Mouse (Mus musculus) lung, postnatal 10 days (tissue): Measurements from ENCODE around the gene Adprm.
A peak's percentile ranks its signal among the peaks of the same experiment; 100 is the strongest.
"Not testable (repeated sequence)": the region's sequence is repeated elsewhere in the genome, so short reads cannot be mapped to it uniquely, and the experiment has no call there.

Source experiments
- DNase-seq: peaks from one replicate; pipeline ENCODE4 v3.0.0; 2021

Adprm gene

DNA sequence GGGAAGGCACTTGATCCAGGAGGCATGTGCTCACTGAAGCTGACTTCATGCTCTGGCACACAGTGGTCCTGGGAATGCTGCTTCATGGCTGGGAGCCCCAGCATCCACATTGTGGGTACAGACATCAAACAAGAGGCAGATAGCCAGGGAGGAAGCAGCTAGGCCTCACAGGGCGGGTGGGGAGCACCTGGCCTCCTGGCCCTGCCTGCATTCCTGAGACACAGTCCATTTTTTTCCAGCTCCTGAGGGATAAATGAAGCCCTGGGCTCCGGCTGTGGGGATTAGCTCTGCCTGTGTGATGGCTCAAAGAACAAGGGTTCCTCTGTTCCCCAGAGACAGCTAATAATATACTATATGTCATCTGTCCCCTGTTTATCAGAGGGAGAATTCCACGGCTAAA is 22.6 kb upstream of the Adprm start:
- no peak for DNase-seq

DNA sequence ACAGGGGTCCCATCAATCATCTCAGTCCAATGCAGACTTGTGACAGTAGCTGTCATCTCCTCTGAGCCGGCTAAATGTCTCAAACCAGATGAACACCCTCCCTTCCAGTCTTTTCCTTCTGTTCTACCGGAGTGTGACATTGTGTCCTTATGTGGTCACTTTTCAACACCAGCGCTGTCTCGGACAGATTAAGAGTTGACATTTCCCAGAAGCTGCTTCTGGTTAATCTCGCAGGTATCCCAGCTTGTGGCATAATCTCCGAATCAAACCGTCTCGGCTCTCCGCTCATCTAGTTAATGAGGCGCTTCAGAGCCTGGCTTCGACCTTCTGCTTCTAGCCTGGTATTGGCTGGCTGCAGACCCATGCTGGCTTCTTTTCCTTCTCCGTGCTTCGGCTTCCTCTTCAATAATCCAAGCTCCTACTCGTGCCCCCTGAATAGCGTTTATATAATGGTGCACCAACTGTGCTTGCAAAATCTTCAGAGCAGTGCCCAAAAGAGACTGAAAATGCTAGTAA is 20.3 kb upstream of the Adprm start:
- DNase-seq = no peak

DNA sequence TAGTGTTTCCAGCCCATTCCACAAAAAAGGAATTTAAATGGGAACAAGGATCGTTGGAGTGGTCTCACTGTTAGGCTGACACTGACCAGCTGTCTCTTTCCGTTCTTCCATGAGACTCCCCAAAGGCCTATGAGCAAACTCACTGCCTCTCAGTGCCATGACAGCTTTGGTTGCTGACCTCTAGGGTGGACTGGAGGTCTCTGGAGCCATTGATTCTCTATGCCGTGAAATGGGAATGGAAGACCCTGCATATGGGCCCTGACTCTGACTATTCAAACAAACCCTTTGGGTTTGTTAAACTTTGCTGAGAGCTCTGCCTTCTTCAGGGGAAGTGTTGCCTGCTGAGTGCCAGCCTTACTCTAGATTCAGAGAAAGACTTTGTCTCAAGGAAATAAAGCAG is 15.3 kb upstream of the Adprm start:
- DNase-seq = no peak

DNA sequence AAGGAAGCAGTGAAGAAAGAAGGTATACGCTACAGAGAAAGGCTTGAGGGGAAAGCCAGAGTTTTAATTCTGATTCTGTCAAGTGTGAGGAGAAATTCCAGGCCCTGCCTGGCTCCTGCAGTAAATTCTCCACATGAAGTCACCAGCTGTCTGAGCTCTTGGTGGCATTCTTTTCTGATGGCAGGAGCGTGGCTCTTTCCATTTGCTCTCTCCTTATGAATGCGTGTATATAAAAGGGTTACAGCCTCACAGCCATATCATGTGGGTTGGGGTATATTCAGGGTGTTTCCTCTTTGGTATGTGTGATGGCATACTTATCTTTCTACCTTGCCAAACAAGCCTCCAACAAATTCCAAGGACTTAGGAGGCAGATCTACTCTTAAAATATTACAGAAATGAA is 10.3 kb upstream of the Adprm start:
- DNase-seq = no peak

DNA sequence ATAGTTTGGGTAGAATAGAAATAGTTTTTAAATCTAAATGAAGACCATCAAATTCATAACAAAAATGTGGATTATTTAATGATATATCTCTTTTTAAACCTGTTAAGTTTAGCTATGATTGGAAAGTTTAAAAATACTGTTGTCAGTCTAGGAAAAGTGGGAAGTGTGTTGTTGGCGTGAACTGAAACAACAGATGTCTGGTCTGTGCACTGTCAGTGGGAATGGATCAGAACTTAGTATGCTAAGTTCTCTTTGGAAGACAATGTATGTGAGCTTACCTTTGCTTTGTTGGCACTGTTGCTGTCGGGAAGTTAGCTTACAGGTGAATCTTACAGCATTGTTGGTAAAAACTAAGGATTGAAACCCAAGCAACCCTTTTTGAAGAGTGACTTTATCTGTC is 8.9 kb upstream of the Adprm start:
- DNase-seq = no peak

DNA sequence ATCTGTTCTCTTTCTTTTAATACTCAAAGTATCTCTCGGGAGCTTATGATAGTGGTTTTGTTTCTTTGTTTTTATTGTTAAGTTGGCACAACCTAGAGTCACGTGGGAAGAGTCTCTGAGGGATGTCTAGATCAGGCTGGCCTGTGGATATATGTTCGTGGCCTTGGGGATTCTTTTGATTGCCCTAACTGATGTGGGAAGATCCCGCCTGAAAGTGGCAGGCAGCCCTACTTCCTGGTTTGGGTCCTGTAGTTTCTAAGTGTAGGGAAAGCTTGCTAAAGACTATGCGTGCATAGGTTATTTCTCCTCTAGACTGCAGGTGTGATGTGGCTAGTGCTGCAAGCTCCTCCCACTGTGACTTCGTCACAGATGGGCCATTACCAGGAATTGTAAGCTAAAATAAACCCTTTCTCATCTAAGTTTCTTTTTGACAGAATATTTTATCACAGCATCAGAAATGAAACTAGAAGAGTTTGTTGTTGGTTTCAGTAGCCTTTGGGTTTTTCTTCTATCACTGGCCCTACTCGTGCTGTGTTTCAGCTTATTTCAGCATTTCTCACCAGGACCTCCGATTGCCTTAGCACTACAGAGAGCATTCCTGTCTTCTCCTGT is 2.5 kb upstream of the Adprm start:
- no peak for DNase-seq

DNA sequence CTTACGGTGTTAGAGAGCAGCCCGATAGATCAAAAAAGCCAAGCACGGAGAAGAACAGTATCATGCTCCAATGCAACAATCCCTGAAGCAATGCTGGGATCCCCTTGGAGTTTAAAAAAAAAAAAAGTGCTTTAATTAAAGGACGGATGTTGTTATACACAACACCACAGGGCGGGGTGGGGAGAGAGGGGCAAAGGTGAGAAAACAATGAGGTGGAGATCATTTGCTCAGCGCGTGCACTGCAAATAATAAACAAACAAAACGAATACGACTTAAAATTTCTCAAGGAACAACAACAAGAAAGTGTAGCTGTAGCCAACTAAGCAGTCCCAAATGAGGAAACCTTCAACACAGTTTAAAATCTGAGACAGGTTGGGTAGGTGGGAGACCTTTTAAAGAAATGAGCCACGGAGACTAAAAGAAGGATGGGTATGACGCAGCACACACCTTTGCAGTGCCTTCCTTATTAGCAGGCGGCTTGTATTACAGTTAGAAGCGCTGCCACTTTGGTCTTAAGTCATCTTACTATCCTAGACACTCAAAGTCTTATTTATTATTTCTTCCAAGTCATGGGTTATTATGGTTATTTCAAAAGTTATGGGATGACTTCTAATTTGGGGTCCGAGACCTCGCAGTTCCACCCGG is 596 bp downstream of the Adprm start:
- no peak for DNase-seq

DNA sequence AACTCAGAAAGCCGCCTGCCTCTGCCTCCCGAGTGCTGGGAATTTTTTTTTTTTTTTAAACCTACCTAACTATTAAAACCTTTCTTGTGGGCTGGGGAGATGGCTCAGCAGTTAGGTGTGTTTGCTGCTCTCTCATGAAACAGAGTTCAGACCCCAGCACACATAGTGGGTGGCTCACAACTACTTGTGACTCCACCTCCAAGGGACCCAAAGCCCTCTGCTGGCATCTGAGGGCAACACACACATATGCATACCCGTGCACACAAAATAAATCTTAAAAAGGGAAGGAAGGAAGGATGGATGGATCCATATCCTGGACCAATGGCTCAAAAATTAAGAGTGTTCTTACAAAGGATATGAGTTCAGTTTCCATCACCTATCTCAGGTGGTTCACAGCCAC is 3.1 kb downstream of the Adprm start:
- DNase-seq = no peak

DNA sequence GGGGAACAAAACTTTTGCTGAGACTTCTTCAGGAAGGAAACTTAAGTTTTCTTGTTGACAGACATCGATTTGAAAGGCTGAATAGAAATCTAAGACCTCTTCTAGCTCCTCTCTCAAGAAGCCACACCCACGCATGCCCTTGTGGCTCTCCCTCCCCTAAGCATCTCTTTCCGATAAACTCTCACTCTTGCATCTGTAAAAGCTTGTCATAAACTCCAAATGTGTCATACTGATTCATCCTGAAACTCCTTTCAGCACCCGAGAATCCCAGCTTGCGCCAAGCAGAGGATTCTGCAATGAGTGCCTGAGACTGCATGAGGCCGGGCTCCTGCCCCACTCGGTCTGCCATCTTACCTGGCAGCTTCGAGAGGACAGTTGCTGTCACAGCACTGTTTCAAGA is 3.9 kb downstream of the Adprm start:
- DNase-seq = no peak

DNA sequence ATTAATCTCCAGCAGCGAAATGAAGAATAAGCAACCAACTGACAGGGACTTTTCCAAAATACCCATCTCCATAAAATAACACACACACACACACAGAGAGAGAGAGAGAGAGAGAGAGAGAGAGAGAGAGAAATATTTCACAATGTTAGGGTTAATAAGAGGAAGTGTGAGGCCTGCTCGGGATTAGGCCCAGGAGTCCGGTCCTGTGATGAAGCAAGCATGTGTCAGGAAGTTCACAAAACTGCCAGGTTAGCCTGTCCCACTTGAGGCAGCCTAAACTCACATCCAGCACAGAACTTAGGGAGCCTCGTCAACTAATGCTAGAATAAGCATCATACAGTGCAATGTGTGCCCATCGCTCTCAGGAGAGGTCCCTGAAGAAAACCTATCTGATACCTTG is 5.2 kb downstream of the Adprm start:
- DNase-seq = no peak

DNA sequence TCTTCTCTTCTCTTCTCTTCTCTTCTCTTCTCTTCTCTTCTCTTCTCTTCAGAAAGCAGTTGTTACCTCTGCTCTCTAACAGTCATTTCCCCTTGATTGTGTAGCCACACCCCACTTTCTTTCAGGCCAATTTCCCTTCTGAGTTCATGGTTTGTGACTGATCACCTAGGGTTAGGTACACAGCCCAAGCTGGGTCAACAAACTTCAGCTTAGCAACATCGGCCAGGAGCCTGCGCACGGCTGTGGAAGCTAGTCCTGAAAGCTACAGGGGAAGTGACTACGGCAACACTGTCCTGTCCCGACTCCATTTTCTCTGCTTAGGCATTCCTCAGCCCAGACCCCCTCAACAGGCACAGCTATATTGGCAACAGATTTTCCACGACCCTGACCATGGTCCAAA is 7.4 kb downstream of the Adprm start:
- no peak for DNase-seq

DNA sequence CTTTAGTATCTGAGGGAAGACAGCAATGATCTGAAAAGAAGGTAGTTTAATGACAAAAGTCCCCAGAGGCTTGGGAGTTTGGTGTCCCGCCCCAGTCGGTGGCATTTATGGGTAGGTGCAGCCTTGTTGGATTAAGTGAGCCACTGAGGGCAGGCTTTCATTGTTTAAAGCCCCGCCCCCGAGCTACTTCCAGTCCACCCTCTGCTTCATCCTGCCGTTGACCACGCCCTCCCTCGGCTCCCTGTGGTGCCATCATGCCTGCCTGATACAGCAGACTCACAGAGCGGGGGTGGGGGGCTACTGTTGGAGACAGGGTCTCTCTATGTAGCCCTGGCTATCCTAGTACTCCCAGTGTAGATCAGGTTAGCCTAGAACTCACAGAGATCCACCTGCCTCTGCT is 9.4 kb downstream of the Adprm start:
- no peak for DNase-seq

DNA sequence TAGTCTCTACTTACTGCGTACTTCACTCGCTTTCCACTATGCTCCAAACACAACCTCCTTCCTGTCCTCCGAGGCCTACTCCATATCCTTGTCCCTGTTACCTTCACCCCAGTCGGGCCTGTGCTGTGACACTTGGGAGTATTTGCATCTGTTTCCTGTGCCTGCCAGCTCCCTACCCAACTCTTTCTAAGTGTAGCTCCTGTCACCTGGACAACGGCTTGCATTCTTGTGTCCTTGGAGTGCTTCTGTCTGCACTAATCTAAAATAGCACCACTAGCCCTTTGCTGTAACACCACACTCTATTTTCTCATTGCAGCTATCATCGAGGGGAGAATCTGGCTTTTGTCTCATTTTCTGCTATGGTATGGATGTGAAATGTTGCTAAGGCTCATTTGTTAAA is 11.9 kb downstream of the Adprm start:
- no peak for DNase-seq

DNA sequence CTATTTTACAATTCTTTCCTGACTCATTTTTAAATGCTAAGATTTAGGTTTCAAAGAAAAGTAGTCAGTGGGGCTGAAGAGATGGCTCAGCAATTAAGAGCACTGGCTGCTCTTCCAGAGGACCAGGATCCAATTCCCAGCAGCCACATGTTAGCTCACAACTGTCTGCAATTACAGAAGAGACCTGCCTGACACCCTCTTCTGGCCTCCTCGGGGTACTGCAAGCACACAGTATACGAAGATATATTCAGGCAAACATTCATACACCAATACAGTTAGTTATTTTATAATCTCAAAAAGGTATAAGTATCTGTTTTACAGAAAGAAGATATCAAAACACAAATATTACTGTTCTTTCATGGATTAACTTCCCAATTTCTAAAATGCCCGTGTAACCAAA is 12.6 kb downstream of the Adprm start:
- DNase-seq = no peak

DNA sequence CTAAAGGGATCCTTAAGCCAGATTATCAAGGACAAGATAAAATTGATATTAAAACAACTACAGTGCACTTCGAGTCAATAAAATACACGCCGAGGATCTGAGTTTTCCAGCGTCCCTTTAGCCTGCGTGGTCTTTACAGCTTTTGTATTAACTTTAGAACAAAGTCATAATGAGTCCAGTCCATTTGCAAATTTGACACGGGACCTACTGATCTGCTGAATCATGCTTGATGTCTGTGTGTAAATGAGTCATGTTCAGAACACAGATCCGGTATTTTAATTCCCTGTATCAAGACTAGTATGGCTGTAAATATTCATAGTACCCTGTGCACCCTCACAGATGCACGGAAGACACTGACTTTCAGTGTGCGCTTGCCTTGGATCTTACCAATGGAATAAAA is 15.5 kb downstream of the Adprm start:
- no peak for DNase-seq

DNA sequence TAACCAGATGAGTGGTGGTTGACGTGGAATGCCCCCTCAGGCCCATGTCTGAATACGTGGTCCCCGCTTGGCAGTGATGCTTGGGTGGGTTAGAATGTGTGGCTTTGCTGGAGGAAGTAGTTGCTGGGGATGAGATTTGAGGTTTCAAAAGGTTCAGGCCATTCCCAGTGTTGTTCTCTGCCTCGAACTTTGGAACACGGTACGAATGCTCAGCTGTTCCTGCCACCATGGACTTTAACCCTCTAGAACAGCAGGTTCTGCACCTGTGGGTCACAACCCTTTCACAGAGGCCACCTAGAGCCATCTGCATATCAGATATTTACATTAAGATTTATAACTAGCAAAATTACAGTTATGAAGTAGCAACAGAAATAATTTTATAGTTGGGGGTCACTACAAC is 16.2 kb downstream of the Adprm start:
- no peak for DNase-seq

DNA sequence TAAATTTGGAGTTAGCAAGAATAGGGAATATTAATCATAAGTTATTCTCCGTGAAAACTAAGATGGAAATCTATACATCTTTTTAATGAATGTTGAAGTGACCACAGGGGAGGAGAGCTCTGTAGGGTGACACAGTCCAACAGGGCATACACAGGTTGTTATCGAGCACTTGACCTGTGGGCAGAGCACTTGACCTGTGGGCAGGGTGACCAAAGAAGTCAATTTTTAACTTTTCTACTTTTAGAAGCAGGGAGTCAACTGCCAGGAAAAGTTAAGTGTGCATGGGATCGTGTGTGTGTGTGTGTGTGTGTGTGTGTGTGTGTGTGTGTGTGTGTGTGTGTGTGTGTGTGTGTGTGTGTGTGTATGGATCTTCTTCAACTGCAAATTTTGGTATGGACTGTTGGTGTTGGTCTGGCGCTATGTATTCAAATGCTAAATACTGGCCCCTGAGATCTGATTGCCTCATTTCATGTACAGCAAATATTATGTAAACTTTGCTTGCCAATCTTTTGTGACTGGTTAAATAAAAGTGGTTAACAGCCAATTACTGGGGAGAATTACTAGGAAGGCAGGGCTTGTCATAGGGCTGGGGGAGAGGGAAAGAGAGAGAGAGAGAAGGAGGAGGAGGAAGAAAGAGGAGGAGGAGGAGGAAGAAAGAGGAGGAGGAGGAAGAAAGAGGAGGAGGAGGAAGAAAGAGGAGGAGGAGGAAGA is 17.5 kb downstream of the Adprm start:
- no peak for DNase-seq

DNA sequence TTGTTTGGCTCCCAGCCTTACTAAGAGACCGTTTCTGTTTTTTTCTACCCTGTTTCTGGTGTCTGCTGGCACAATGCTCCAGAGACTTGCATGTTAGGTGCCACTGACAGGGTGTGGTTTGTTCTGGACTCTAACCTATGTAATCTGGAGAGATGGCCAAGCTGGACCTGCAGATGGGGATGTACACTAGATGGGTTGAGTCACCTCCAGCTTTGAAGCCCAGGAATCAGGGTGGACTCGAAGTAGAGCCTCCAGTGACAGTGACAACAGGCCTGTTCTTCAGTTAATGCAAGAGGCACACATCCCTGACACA is 20.8 kb downstream of the Adprm start:
- DNase-seq = no peak

DNA sequence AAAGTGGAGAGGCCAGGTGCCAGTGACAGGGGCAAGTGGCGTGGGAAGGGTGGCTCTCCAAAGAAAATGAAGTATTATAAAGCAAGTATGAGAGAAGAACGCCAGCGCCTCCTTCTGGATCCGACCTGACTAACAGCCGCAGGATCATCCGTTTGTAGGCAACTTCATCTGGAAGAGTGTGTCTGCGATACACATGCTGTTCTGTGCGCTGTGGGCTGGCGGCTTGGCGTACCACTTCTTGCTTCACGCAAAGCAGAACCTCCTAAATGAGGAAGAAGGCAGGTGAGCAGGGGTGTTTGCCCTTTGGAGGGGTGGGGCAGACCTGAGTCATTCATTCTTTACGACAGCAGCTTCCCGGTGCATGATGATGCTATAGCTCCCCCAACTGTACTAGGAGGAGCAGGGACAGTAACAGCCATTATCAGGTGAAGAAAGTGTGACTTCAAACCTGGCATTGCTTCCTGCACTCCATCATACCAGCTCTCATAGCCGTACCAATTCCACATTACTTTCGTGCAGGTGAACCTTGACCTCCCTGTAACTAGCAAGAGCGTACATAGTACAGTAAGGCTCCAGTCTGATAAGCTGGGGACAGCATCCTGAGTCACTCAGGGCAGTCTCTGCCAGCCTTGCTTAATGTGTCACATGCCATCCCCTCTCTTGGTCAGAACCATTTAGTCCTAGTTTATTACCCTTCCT is 21.3 kb downstream of the Adprm start:
- DNase-seq = peak; percentile 14

DNA sequence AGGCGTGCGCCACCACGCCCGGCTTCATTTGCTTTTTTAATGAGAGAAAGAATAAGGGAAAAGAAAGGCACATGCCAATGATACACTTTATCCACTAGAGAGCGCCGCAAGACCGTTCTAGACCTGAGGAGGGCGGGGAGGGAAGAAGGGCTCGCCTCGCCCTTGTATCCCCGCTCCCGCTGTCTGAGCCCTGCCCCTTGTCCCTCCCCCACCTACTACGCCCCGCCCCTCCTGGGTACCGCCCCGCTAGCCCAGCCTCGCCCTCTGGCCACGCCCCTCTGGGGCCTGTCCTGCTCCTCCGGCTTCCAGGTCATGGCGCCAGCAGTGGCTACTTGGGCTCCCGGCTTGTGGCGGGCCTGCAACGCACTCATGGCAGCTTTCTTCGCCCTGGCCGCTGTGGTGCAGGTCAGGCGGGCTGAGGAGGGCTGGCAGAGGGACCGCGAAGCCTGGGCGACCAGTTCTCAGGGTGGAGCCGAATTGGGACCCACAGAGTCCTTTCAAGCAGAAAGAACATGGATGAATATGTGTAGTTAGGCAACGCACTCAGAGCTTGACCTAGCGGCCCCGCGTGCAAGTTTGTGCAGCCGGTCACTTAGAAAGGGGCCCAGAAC is 27.4 kb downstream of the Adprm start, which contains the start of gene Tmem220:
TSS of gene Tmem220 (plus strand) at position 288 of the 611 bp plus-strand sequence.
- peak; percentile 95 for DNase-seq

DNA sequence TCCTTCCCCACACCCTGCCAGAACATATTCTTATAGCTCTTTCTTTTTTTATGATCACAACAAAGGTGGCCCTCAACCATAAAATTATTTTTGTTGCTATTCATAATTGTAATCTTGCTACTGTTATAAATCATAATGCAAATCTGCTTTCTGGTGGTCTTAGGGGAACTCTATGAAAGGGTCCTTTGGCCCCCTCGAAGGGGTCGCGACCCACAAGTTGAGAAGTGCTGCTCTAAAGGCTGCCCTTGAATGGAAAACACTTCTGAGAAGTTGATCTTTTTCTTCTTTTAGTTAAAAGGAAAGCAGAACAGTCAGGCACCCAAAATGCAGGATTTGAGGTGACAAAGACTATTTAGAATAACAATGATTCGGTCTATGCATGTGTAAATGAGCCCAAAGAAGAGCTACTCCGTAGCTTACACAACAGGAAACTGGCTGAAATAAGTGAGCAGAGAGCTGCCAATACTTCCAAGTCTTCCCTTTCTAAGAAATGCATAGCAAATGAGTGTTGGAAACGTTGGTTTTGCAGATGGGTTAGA is 28.5 kb downstream of the Adprm start:
- DNase-seq = no peak

DNA sequence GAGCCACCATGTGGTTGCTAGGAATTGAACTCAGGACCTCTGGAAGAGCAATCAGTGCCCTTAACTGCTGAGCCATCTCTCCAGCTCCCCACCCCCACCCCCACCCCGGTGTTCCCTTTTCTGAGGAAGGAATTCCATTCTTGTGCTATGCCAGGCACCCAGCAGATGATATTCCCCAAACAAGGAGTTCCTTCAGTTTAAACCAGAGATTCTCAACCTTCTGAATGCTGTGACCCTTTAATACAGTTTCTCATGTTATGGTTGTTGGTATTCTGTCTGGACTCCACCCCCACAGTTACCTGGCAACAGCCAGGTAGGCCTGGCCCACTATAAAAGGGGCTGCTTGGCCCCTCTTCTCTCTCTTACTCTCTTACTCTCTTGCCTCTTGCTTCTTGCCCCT is 29.2 kb downstream of the Adprm start:
- DNase-seq = not testable (repeated sequence)
